Mouse (Mus musculus): Measurements from ENCODE around the gene Tpte. TPM values are rescaled to one million over a fixed set of nuclear protein-coding genes. Genes with fewer than 3 reads are reported as not detected.

Tpte gene
- total RNA-seq (2023) = not detected

DNA sequence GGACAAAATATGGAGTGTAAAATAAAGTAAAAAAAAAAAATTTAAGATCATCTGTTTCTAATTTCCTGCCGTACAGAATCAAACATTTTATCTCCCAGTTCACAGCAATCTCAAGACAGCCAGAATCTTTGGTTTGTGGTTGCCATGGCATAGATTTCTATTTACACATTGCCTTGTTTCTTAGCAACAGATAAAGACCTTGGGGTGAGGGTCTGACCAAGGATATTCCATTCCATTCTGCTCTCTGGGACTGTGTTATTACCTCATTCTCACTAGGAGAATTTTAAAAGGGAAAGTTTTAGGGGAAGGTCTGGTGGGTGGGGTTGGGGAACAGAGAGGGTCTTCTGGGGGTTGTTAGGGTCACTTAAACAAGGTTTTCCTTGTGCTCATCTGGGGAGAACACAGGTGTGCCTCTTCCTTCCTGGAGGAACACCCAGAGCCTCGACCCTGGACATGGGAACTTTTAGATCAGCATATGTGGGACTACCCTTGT, at the start of gene Tpte:
Gene Tpte (plus strand): TSS at position 443 of the 493 bp plus-strand sequence.

DNA sequence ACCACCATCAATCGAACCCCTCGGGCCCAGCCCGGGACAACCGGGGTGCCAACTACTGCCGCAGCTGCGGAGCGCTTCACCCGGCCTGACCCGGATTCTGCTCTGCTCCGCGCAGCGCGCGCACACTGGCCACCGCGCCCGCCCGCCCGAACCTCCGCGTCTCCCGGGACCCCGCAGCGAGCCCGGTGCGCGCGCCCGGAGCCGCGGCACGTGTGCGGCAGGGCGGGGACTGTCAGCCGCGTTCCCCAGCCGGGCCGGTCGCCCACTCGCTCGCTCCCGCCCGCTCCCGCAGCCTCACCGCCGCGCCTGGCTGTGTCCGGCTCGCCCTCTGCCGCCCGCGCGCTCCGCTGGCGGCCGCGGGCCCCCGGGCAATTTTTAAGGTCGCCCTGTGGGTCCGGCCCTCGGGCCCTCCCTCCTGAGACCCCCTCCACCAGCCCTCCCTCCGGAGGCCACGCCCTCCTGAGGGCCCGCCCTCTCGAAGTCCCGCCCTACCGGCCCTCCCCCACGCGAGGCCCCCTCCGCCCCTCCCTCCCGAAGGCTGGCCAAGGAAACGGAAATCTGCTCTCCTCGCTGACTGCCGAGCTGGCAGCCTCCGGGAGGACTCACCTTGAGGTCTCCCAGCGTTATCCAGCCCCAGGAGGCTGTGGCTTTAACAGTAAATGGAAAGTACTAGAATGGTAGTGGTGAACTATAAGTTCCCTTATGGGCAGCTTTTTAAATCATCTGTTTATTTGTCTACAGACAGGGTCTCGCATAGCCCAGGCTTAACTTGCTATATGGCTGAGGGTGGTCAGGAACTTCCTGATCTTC, 115.1 kb downstream of the Tpte start, which contains the start of gene Slc25a15:
Gene Slc25a15 (minus strand): TSS at position 456 of the 810 bp plus-strand sequence.

DNA sequence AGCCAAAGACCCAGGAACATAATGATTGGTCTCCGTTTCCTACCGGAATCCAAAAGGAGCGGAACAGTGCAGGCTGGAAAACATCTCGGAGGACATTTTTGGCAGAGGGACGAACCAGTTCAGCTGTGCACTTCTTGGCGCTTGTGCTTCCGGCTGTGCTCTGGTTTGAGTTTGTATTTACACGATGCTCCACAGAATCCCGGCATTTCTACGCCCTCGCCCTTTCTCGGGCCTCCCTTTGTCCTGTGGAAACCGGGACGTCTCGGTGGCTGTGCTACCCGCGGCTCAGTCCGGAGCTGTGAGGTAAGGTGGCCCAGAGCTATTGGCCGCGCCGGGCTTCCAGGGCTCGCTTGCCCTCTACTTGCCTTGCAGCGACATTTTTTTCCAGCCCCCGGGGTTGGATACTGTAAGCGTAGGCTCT, 128.1 kb downstream of the Tpte start, which contains the start of gene Mrps31:
Gene Mrps31 (plus strand): TSS at position 80 of the 421 bp plus-strand sequence.

Other genes starting within 250 kb of the Tpte start
- gene Atp7b, start 223.1 kb upstream of the Tpte start, total RNA-seq (2023) = under 1 TPM; 0.52 to 0.62 TPM
- 10 to 100 TPM; 17.5 to 21.8 TPM for gene Alg11, start 222.7 kb upstream of the Tpte start, total RNA-seq (2023)
- gene Nek5, start 158.4 kb upstream of the Tpte start, total RNA-seq (2023) = not detected
- 1 to 10 TPM; 5.8 to 6.6 TPM for gene Nek3, start 117.0 kb upstream of the Tpte start, total RNA-seq (2023)
- gene Ckap2, start 97.6 kb upstream of the Tpte start, total RNA-seq (2023) = 1 to 10 TPM; 1.9 to 2.4 TPM
- 10 to 100 TPM; 28.6 to 34.1 TPM for gene Vps36, start 90.6 kb upstream of the Tpte start, total RNA-seq (2023)
- gene Thsd1, start 56.1 kb upstream of the Tpte start, total RNA-seq (2023) = under 1 TPM; 0.30 to 0.46 TPM
- gene Slc25a15, start 115.2 kb downstream of the Tpte start, total RNA-seq (2023) = 1 to 10 TPM; 7.5 to 8.4 TPM
- gene Mrps31, start 127.9 kb downstream of the Tpte start, total RNA-seq (2023) = 10 to 100 TPM; 13.9 to 15.4 TPM

All from B cell, adult 67 days (primary cell).